Comparison of ENCODE assay signal across 31 mouse cellular contexts in the genomic region with DNA sequence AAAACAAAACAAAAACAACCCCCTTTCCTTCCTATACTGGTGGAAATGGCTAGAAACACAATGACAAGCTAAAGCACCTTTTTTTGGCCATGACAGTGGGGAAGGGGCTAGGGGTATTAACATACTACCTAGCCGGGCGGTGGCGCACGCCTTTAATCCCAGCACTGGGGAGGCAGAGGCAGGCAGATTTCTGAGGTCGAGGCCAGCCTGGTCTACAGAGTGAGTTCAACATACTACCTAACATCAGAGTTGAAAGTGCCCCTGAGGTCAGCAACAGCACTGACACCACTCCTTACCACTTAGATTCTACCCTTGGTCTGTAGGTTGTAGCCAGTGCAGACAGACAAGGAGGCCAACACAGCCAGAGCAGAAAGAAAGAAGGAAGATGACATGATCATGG.
"Had no signal": no experiment of that assay in that cellular context is flagged by ENCODE, and none has a peak within 500 bp of the region (broad histone marks: within the 10 kb centered on the region; RNA-seq: fewer than 3 reads in every experiment).

No protein-coding gene starts in this region.

- DNase-seq: left cerebral cortex, postnatal 4 days; liver; liver, embryonic 13.5 days; liver, postnatal 0 days; lung, adult 18-20 months; lung, adult 2 months; lung, embryonic 14.5 days; lung, postnatal 10 days; lung, postnatal 14 days; lung, postnatal 36 days; lung, postnatal 4 days; midbrain, embryonic 14.5 days had no signal

- ATAC-seq: liver, embryonic 12.5 days; liver, postnatal 0 days; lung, postnatal 0 days; midbrain, embryonic 15.5 days; midbrain, embryonic 16.5 days had no signal

- H3K4me1 ChIP-seq: midbrain, embryonic 12.5 days; midbrain, embryonic 15.5 days; neural tube, embryonic 12.5 days had no signal

- H3K4me2 ChIP-seq: limb, embryonic 12.5 days; limb, embryonic 13.5 days; limb, embryonic 15.5 days; liver, embryonic 11.5 days; liver, embryonic 12.5 days; liver, embryonic 13.5 days; liver, embryonic 15.5 days; lung, embryonic 14.5 days; lung, embryonic 15.5 days; midbrain, embryonic 12.5 days; midbrain, embryonic 15.5 days; neural tube, embryonic 12.5 days; neural tube, embryonic 13.5 days had no signal

- H3K4me3 ChIP-seq: left cerebral cortex, adult 2 months; limb, embryonic 10.5 days; limb, embryonic 12.5 days; limb, embryonic 13.5 days; limb, embryonic 15.5 days; liver, embryonic 12.5 days; liver, embryonic 13.5 days; liver, embryonic 15.5 days; lung, embryonic 15.5 days; midbrain, embryonic 10.5 days; midbrain, embryonic 12.5 days; midbrain, embryonic 15.5 days; myocyte; neural tube, embryonic 12.5 days; neural tube, embryonic 13.5 days had no signal

- H3K9ac ChIP-seq: limb, embryonic 12.5 days; limb, embryonic 13.5 days; limb, embryonic 15.5 days; liver, embryonic 12.5 days; liver, embryonic 13.5 days; liver, embryonic 14.5 days; liver, embryonic 15.5 days; liver, postnatal 0 days; lung, embryonic 14.5 days; lung, embryonic 15.5 days; midbrain, embryonic 12.5 days; midbrain, embryonic 15.5 days; neural tube, embryonic 12.5 days; neural tube, embryonic 13.5 days had no signal

- H3K9me3 ChIP-seq: limb, embryonic 10.5 days; limb, embryonic 12.5 days; limb, embryonic 13.5 days; limb, embryonic 15.5 days; liver, embryonic 12.5 days; liver, embryonic 13.5 days; liver, embryonic 15.5 days; lung, embryonic 15.5 days; midbrain, embryonic 10.5 days; midbrain, embryonic 12.5 days; midbrain, embryonic 15.5 days; neural tube, embryonic 12.5 days; neural tube, embryonic 13.5 days had no signal

- H3K27ac ChIP-seq: left cerebral cortex, adult 2 months; limb, embryonic 10.5 days; limb, embryonic 12.5 days; limb, embryonic 13.5 days; limb, embryonic 15.5 days; liver, embryonic 12.5 days; liver, embryonic 13.5 days; liver, embryonic 14.5 days; liver, embryonic 15.5 days; lung, embryonic 15.5 days; macrophage; midbrain, embryonic 10.5 days; midbrain, embryonic 12.5 days; midbrain, embryonic 15.5 days; neural tube, embryonic 12.5 days; neural tube, embryonic 13.5 days had no signal

- H3K27me3 ChIP-seq: limb, embryonic 12.5 days; limb, embryonic 13.5 days; limb, embryonic 15.5 days; liver, embryonic 12.5 days; liver, embryonic 13.5 days; liver, embryonic 15.5 days; lung, embryonic 15.5 days; midbrain, embryonic 12.5 days; midbrain, embryonic 15.5 days; neural tube, embryonic 12.5 days; neural tube, embryonic 13.5 days had no signal

- H3K36me3 ChIP-seq: limb, embryonic 15.5 days; liver, embryonic 13.5 days; lung, embryonic 15.5 days; midbrain, embryonic 12.5 days; midbrain, embryonic 15.5 days had no signal
